Mouse (Mus musculus): ENCODE data around the gene Trabd2b. TPM values are rescaled to one million over a fixed set of nuclear protein-coding genes. Genes with fewer than 3 reads are reported as not detected.

Trabd2b gene
- polyA plus RNA-seq, 1 experiment from 2014 or later = 2.0 TPM

- no peaks in the 10 kb centered on the region for H3K9me3 ChIP-seq (ENCODE audit: control insufficient read depth, low read length)
- H3K4me1 ChIP-seq (replicated peaks; ENCODE audit: control insufficient read depth, insufficient read depth, low read length) = no peaks in the 10 kb centered on the region
- no peaks in the 10 kb centered on the region for H3K27me3 ChIP-seq (ENCODE audit: control insufficient read depth, insufficient read depth, low read length)
- 64% methylated on average over 13 of the region's 13 CpGs for WGBS
- peak; percentile 17 for DNase-seq (ENCODE audit: low spot score)
- no peaks in the 10 kb centered on the region for H3K36me3 ChIP-seq (ENCODE audit: control insufficient read depth, insufficient read depth, low read length)
- H3K27ac ChIP-seq (ENCODE audit: low read depth, low read length) = no peak overlapping the region
- no peak overlapping the region for H3K9ac ChIP-seq (ENCODE audit: low read depth, low read length)
- H3K4me3 ChIP-seq (ENCODE audit: low read depth, low read length) = no peak overlapping the region
- no peak for ATAC-seq (ENCODE audit: low FRiP score)
- no peak overlapping the region for H3K4me2 ChIP-seq (replicated peaks; ENCODE audit: low read depth, low read length)
These were observed 187.2 kb downstream of the Trabd2b start for GRCm38 (mm10) chr4:114593554-114594215.

DNA sequence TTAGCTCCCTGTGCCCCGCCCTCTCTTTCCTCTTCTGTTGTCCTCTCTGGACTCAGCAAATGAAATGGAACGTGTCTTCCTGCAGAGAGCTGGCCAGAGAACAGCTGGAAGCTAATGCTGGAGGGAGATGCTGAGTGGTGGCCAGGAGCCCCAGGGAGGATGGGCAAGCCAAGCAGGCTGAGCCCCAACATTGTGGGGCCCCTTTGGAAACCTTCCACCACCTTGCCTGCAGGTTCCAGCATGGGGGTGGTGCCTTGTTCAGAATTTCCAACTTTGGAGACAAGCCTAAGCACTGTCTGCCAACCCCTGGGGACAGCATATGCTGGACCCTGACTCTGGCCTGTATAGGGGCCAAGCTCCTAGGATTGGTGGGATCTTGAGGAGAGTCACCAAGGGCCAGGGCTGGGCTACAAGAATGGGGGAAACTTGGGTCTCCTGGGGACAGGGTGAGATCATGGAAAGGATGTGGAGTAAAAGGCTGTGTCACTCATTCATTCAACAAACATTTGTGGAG is 188.7 kb downstream of the Trabd2b start:
- no peaks in the 10 kb centered on the region for H3K27me3 ChIP-seq (ENCODE audit: control insufficient read depth, insufficient read depth, low read length)
- no peak overlapping the region for H3K27ac ChIP-seq (ENCODE audit: low read depth, low read length)
- ATAC-seq (ENCODE audit: low FRiP score) (no peak), DNase-seq (ENCODE audit: low spot score) (no peak)
- H3K9ac ChIP-seq (ENCODE audit: low read depth, low read length) = no peak overlapping the region
- no peak overlapping the region for H3K4me3 ChIP-seq (ENCODE audit: low read depth, low read length)
- H3K4me2 ChIP-seq (replicated peaks; ENCODE audit: low read depth, low read length) = no peak overlapping the region
- H3K4me1 ChIP-seq (replicated peaks; ENCODE audit: control insufficient read depth, insufficient read depth, low read length) = no peaks in the 10 kb centered on the region
- H3K9me3 ChIP-seq (ENCODE audit: control insufficient read depth, low read length) = no peaks in the 10 kb centered on the region
- 34% methylated on average over 2 of the region's 2 CpGs for WGBS
- no peaks in the 10 kb centered on the region for H3K36me3 ChIP-seq (ENCODE audit: control insufficient read depth, insufficient read depth, low read length)

DNA sequence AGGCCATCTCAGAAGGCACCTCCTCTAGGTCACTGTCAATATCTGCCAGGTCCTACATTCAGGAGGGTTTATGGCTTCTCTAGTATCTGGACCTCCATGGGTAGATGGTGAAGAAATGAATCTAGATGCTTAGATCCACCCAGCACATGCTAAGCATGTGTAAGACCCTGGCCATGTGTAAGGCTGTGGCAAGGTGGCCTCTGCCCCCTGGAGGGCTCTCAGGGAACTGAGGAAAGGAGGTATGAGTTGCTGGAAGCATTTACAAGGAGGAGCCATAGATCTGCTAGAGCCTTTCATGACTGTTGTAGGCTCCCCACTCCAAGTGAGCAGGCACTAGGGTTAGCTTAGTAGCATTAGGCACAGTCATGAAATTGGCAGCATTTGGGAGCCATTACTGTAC is 192.6 kb downstream of the Trabd2b start:
- peak; percentile 45 for DNase-seq (ENCODE audit: low spot score)
- no peaks in the 10 kb centered on the region for H3K36me3 ChIP-seq (ENCODE audit: control insufficient read depth, insufficient read depth, low read length)
- no peak overlapping the region for H3K27ac ChIP-seq (ENCODE audit: low read depth, low read length)
- ATAC-seq (ENCODE audit: low FRiP score) = 0 out of 2 replicates have a peak, but pooled peaks have one; percentile 6
- no peaks in the 10 kb centered on the region for H3K4me1 ChIP-seq (replicated peaks; ENCODE audit: control insufficient read depth, insufficient read depth, low read length)
- H3K4me2 ChIP-seq (replicated peaks; ENCODE audit: low read depth, low read length) = no peak overlapping the region
- no peak overlapping the region for H3K9ac ChIP-seq (ENCODE audit: low read depth, low read length)
- H3K27me3 ChIP-seq (ENCODE audit: control insufficient read depth, insufficient read depth, low read length) = no peaks in the 10 kb centered on the region
- no peaks in the 10 kb centered on the region for H3K9me3 ChIP-seq (ENCODE audit: control insufficient read depth, low read length)
- no peak overlapping the region for H3K4me3 ChIP-seq (ENCODE audit: low read depth, low read length)

DNA sequence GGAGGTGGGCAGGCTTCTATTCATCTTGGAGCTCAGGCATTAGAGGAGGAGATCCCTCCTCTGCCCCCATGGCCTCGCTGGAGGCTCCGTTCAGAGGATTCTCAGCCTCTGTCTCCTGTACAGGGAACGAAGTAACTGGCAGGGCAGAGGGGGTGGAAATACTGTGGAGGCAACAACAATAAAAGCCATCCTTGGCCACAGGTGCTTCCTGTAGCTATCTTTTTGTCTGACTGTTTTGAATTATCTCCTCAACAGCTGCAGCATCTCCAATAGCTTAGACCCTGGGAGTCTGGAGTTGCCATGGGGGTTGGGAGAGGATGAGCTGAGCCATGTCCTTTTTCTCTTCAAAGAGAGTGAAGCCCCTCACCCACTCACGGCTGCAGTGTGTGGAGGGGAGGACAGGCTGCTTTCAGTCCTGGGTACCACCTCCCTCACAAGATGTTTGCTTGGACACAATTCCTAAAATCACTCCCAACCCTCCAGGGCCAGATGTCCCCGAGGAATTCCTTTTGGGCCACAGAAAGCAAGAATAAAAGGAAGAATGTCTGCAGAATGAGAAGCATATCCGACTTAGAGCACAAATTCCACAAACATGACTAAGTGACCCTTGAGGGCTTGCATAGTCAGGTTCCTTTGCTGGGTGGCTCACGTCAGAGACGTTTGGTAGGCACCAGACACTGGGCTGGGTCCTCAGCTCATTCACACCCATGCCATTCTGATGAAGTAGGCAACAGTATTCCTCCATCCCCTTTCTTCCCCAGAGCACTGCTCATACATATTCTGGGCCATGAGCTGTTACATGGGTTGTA is 194.9 kb downstream of the Trabd2b start:
- Histone ChIP-seq H3K36me3 (ENCODE audit: control insufficient read depth, insufficient read depth, low read length) (no peaks in the 10 kb centered on the region), H3K9ac (ENCODE audit: low read depth, low read length) (no peak overlapping the region), H3K4me1 (replicated peaks; ENCODE audit: control insufficient read depth, insufficient read depth, low read length) (no peaks in the 10 kb centered on the region), H3K9me3 (ENCODE audit: control insufficient read depth, low read length) (no peaks in the 10 kb centered on the region), H3K4me3 (ENCODE audit: low read depth, low read length) (no peak overlapping the region), H3K27me3 (ENCODE audit: control insufficient read depth, insufficient read depth, low read length) (no peaks in the 10 kb centered on the region), H3K27ac (ENCODE audit: low read depth, low read length) (no peak overlapping the region), H3K4me2 (replicated peaks; ENCODE audit: low read depth, low read length) (no peak overlapping the region)
- ATAC-seq (ENCODE audit: low FRiP score) = no peak
- DNase-seq (ENCODE audit: low spot score) = no peak
- WGBS = 33% methylated on average over 8 of the region's 8 CpGs

GRCm38 (mm10) chr4:114605670-114606069 is 199.1 kb downstream of the Trabd2b start:
- Histone ChIP-seq H3K27me3 (ENCODE audit: control insufficient read depth, insufficient read depth, low read length) (no peaks in the 10 kb centered on the region), H3K4me3 (ENCODE audit: low read depth, low read length) (no peak overlapping the region), H3K9ac (ENCODE audit: low read depth, low read length) (no peak overlapping the region), H3K9me3 (ENCODE audit: control insufficient read depth, low read length) (no peaks in the 10 kb centered on the region), H3K4me2 (replicated peaks; ENCODE audit: low read depth, low read length) (no peak overlapping the region), H3K4me1 (replicated peaks; ENCODE audit: control insufficient read depth, insufficient read depth, low read length) (no peaks in the 10 kb centered on the region), H3K36me3 (ENCODE audit: control insufficient read depth, insufficient read depth, low read length) (no peaks in the 10 kb centered on the region), H3K27ac (ENCODE audit: low read depth, low read length) (no peak overlapping the region)
- DNase-seq (ENCODE audit: low spot score) (no peak), ATAC-seq (ENCODE audit: low FRiP score) (no peak)
- 71% methylated on average over 3 of the region's 3 CpGs for WGBS

DNA sequence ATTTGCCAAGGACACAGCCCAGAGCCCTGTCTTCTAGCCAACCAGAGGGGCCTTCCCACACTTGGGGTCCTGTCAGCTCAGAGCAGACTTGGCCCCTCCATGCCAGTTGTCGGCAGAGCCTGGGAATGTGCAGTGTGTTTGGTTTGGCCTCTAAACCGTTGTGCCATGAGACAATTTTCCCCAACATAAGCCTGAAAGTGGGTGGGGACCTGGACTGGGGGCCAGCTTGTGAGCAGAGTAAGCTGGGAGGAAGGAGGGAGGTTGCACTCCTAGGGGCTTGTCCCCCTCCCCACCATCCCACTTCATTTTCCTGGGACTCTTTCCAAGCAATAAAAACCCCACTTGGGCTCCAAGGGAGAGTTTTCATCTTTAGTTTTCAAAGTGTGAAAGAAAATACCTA is 201.3 kb downstream of the Trabd2b start:
- Histone ChIP-seq H3K9me3 (ENCODE audit: control insufficient read depth, low read length) (no peaks in the 10 kb centered on the region), H3K27me3 (ENCODE audit: control insufficient read depth, insufficient read depth, low read length) (no peaks in the 10 kb centered on the region), H3K27ac (ENCODE audit: low read depth, low read length) (no peak overlapping the region), H3K9ac (ENCODE audit: low read depth, low read length) (no peak overlapping the region), H3K36me3 (ENCODE audit: control insufficient read depth, insufficient read depth, low read length) (no peaks in the 10 kb centered on the region), H3K4me2 (replicated peaks; ENCODE audit: low read depth, low read length) (no peak overlapping the region), H3K4me3 (ENCODE audit: low read depth, low read length) (no peak overlapping the region), H3K4me1 (replicated peaks; ENCODE audit: control insufficient read depth, insufficient read depth, low read length) (no peaks in the 10 kb centered on the region)
- no peak for ATAC-seq (ENCODE audit: low FRiP score)
- no peak for DNase-seq (ENCODE audit: low spot score)
- WGBS = 87% methylated on average over 2 of the region's 2 CpGs

GRCm38 (mm10) chr4:114609297-114609696 is 202.8 kb downstream of the Trabd2b start:
- 82% methylated on average over 4 of the region's 4 CpGs for WGBS
- ATAC-seq (ENCODE audit: low FRiP score) (no peak), DNase-seq (ENCODE audit: low spot score) (no peak)
- H3K27ac ChIP-seq (ENCODE audit: low read depth, low read length) = no peak overlapping the region
- no peak overlapping the region for H3K4me2 ChIP-seq (replicated peaks; ENCODE audit: low read depth, low read length)
- H3K9me3 ChIP-seq (ENCODE audit: control insufficient read depth, low read length) = no peaks in the 10 kb centered on the region
- no peaks in the 10 kb centered on the region for H3K27me3 ChIP-seq (ENCODE audit: control insufficient read depth, insufficient read depth, low read length)
- no peak overlapping the region for H3K9ac ChIP-seq (ENCODE audit: low read depth, low read length)
- H3K4me3 ChIP-seq (ENCODE audit: low read depth, low read length) = no peak overlapping the region
- H3K4me1 ChIP-seq (replicated peaks; ENCODE audit: control insufficient read depth, insufficient read depth, low read length) = no peaks in the 10 kb centered on the region
- no peaks in the 10 kb centered on the region for H3K36me3 ChIP-seq (ENCODE audit: control insufficient read depth, insufficient read depth, low read length)

GRCm38 (mm10) chr4:114611166-114611929 is 204.8 kb downstream of the Trabd2b start:
- WGBS = 82% methylated on average over 8 of the region's 8 CpGs

More at GRCm38 (mm10) chr4:114611166-114611929, 204.8 kb downstream of the Trabd2b start:
- no peak overlapping the region for H3K9ac ChIP-seq (ENCODE audit: low read depth, low read length)
- no peak overlapping the region for H3K27ac ChIP-seq (ENCODE audit: low read depth, low read length)
- no peak overlapping the region for H3K4me2 ChIP-seq (replicated peaks; ENCODE audit: low read depth, low read length)
- no peaks in the 10 kb centered on the region for H3K36me3 ChIP-seq (ENCODE audit: control insufficient read depth, insufficient read depth, low read length)
- DNase-seq (ENCODE audit: low spot score) = peak; percentile 19
- no peak for ATAC-seq (ENCODE audit: low FRiP score)
- no peaks in the 10 kb centered on the region for H3K27me3 ChIP-seq (ENCODE audit: control insufficient read depth, insufficient read depth, low read length)
- H3K4me3 ChIP-seq (ENCODE audit: low read depth, low read length) = no peak overlapping the region
- H3K4me1 ChIP-seq (replicated peaks; ENCODE audit: control insufficient read depth, insufficient read depth, low read length) = no peaks in the 10 kb centered on the region
- no peaks in the 10 kb centered on the region for H3K9me3 ChIP-seq (ENCODE audit: control insufficient read depth, low read length)
